Mouse (Mus musculus) megakaryocyte, embryonic 14.5 days (primary cell): ENCODE measurements around the gene Hdac7.

Source experiments
- FLI1 ChIP-seq: IDR thresholded peaks from 2 replicates; pipeline ENCODE4 v1.6.1; 2012; ENCODE audit warnings: low read length, inconsistent platforms, mixed read lengths
- GATA1 ChIP-seq: IDR thresholded peaks from 3 replicates; pipeline ENCODE4 v1.6.1; 2012; ENCODE audit warnings: mixed read lengths, low read length, inconsistent platforms, borderline replicate concordance

DNA sequence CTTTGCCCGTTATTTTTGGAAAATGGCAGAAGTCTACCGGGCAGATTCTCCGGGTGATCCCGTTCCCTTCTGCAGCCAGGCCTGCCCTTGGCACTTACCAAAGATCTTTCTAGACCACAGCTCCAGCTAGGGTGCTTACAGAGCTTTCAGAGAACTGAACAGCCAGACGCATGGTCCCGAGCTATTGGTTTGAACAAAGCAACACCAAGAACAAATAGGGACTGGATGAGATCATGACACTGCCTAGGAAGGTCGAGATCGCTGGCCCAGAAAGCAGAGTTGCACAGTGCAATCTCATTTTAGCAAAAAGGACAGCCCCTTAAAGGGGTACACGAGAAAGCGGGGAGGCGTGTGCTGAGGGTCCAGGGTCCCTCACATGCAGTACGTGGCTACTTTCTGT lies 20.8 kb downstream of the Hdac7 start:
- TF ChIP-seq GATA1 (no peak), FLI1 (no peak)
